Mouse (Mus musculus) lung, postnatal 4 days (tissue): ENCODE measurements at regions not wholly inside any gene's neighbourhood (a gene's known extent, or its start where the extent isn't known, plus 50 kb on each side); places are given as distances from the start of the nearest gene placed in this dataset.

Source experiments
- DNase-seq, 2 experiments: peaks; one replicate each; pipeline ENCODE4 v3.0.0; 2021

DNA sequence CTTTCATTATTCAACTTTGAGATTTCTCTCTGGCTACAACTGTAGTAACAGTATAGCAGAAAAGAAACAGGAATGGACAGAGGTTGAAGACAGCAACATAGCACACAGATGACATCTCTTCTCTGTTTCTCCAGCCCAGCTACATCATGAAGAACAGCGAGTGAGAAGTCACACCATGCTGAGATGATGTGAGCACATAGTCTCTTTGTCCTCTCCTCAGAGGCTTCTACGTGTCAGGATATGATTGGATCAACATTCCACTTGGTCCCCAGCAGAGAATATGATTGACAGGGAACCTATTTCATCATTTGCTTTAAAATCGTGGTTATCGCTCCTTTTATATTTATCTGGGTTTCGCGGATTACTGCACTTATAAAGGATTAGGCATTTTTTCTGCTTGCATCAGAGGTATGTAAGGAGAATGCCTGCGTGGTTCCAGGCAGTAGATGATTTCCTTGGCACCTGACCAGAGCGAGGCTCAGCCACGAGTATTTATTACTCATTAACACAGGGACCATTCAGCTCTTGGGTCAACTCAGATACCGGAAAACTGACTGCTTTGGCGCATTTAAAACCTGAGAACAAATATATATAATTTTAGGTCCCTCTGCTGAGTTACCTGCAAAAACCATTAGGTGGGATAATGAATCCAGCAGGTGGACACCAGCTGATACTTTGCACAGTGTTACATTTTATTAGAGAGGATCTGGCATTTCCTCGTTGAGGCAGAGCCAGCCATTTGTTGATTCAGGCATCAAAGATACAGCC is 237.9 kb upstream of the Gm5148 start:
- DNase-seq = peak; percentile 55 to 71

DNA sequence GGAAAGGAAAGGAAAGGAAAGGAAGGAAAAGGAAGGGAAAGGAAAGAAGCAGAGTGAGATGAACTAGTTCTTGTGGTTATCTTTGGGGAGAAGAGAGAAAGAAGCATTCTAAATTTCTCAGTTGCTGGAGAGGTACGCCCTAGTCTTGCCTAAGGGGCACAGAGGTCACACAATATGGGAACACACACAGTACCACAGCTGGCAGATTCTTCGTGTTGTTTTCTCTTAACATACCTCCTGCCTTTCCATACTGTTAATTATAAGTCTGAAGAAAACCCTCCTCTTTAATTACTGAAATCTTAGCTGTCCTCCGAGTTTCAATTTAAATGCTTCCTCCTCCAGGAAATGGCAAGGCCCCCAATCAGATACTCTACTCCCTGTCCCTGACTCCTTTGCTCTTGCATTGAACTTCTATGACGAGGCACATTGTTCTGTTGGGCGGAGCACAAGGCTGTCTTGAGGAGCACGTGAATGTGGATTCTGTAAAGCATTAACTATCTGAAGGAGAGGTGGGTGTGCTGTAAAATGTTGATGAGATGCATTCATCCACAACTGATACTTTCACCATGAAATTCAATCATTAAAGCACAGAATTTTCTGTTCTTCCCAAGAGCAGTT is 234.2 kb upstream of the Gm5148 start:
- DNase-seq = no peak

DNA sequence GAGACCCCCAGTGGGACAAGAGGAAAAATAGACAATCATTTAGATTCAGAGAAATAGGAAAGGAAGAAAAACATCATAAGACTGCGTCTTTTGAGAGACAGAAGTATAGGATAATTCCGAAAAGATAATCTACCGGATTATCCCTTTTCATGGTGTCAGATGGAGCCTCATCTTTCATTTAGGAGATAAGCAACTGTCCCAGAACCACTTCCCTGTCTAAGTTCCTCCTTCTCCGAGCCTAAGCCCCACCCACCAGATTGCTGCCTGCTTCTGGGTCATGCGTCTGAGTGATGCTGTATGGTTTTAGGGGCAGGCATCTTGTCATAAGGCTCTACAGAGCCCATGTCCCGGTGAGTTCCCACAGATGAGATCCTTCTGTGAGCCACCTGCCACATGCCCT is 232.3 kb upstream of the Gm5148 start:
- no peak for DNase-seq

DNA sequence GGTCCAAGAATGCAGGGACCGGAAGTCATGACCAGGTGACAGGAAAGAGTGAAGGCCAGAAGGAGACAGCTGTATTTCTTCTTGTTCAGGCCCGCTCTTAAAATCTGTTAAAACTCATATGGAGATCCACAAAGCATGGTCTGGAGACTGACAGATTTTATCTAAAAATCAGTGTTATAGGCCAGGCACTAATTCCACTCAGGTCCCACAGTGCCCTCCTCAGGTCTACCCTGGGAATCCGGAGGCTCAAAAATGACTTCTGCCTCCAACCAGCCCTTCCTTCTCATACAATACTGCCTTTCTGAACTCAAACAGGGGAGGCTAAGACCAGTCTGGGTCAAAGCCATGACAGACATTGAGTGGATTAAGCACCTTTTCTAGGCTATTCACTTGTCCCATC is 228.6 kb upstream of the Gm5148 start:
- DNase-seq = peak; percentile 63 to 65

GRCm38 (mm10) chr3:37952251-37952650 is 228.0 kb upstream of the Gm5148 start:
- DNase-seq = no peak

- no peak for DNase-seq
These were observed 219.4 kb upstream of the Gm5148 start for GRCm38 (mm10) chr3:37943661-37944060.

DNA sequence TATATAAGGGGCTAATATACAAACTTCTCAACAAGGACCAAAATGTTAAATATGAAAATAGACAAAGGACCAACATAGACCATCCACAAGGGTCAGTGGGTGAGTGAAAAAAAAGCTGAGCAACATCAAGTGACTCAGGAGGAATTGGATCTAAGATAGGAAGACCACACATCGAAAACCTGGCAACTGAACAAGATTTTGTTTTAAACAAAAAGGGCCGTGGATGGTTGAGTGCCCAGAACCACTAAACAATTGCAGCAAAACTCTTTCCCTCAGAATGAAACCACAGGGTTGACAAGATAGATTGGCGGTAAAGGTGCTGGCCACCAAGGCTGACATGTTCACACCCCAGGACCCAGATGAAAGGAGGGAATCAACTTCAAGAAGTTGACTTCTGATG is 215.7 kb upstream of the Gm5148 start:
- DNase-seq = no peak

GRCm38 (mm10) chr3:37938870-37939269 is 214.6 kb upstream of the Gm5148 start:
- DNase-seq = peak in 1 of 2 experiments; percentile 46

- DNase-seq = peak in 1 of 2 experiments; percentile 62
These were observed 213.9 kb upstream of the Gm5148 start for GRCm38 (mm10) chr3:37938284-37938596.

DNA sequence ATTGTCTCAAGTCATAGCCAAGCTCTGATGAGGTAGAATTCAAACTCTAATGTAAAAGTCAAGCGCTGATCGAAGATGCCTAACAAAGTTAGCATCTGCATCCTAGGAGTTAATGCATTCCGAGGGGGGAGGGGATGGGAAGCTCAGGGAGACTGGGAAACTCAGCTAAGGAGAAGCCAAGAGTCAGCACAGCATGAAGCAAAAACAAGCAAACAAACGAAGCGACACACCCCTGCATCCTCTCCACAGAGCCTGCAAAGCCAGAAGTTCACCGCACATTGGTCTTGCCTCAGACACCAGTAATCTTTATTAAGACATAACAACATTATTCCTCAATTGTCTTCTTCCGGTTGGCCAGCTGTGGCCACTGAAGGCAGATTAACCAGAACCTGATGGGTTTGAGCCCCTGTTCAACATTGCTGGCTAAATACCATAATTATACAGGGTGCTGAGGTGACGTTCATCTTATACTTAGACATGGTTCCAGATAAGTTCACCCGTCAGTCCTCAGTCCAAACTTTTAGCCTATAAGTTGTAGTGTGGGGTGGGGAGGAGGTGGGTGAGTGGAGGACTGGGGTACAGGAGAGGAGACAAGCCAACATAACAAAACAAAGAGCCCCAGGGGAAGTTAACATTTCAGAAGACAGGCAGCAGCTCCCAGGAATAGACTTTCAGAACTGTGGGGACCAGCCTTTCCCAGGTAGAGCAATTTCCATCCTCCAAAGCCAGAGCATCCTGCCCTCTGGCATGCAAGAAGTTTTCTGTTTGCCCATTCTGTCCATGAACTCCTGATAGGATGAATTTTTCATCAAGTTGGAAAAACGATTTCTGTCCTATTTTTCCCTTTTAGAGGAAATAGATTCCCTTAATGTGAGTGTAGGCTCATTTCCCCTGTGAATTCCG is 213.3 kb upstream of the Gm5148 start:
- DNase-seq = peak; percentile 35 to 52

DNA sequence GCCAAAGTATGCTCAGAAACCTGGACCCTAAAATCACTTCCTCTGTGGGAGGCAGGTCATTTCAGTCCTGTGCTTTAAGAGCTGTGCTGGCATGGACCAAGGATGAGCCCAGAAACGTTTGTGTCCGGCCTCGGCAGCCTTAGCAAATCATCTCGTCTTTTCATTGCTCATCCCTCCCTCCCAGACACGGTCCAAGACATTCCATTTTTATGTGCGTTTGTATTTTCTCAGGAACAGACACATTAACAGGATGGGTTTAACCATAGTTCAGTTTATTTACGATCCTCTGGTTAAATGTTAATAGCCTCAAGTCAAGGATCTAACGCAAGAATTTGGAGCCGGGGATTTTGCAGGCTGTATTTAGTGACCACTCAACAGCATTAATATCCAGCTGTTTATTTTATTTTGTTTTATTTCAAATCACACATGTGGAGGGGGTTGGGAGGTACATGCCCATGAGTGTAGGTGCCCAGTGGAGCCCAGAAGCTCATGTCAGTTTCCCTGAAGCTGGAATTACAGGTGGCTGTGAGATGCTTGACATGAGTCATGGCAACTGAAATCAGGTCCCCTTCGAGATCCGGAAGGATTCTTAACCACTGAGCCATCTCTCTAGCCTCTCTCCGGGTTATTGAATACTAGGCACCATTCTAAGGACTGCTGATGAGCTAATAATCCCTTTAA is 212.1 kb upstream of the Gm5148 start:
- peak in 1 of 2 experiments; percentile 32 for DNase-seq

DNA sequence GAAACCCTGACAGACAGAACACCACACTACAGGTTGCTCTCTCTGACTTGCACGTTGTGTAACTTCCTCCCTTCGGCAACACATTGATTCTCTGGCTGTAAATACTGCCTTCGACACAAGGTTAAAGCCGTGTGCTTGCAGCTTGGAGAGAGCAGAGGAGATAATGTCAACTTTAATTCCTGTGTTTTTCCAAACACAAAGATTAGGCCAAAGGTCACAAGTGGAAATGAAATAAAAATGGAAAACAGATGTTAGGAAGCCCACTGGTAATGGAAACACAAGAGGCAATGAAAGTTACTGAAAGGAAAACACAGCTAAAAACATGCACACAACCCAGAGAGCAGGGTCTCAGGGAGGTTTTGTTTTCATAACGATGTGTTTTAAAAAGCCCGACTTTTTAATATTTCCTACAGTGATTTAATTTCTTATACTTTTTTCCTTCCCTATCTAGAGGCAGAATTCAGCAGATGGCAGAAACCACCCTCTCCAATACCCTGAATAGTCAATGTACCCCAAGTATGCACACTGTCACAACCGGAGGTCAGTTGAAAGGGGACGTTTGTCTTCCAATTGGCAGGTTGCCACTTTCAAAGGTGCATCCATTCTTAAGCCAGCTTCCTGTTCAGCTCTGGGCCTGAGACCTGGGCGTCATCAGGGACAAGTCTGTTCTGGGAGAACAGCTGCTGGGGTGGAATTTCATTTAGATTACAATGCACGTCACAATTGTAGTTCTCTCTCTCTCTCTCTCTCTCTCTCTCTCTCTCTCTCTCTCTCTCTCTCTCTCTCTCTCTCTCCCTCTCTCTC is 210.8 kb upstream of the Gm5148 start:
- DNase-seq = peak; percentile 46 to 63

- DNase-seq = no peak
These were observed 209.9 kb upstream of the Gm5148 start for GRCm38 (mm10) chr3:37934236-37934635.

GRCm38 (mm10) chr3:37928731-37929130 is 204.4 kb upstream of the Gm5148 start:
- no peak for DNase-seq

DNA sequence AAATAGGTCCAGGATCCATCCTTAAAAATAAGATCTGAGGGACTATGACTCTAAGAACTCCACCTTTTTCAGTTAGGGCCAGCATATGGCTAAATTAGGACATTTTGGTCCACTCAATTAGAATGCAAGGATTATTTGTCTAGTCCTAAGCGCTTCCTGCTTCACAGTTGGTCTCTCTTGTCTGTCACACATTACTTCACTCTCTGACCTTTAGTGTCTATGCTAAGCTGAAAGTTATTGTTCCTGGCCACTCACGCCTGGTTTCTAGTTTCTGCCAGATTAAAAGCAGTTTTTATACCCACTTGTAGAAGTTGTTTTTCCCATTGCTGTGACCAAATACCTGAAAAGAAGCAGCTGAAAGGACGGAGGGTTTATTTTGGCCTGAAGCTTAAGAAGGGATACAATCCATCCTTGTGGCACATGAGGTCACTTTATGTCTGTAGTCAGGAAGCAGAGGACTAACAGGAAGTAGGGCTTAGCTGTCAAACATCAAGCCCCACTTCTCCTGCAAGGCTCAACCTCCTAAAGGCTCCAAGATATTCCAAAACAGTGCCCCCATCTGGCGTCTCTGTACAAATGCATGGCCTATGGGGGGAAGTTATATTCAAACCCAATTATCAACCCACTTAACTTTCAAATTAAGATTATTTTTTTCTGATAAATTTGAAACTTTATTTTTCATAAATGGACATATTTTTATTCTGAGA is 195.3 kb upstream of the Gm5148 start:
- DNase-seq = no peak

- DNase-seq = no peak
These were observed 192.6 kb upstream of the Gm5148 start for GRCm38 (mm10) chr3:37916786-37917479.

GRCm38 (mm10) chr3:37916281-37916680 is 192.0 kb upstream of the Gm5148 start:
- DNase-seq = no peak

- no peak for DNase-seq
These were observed 191.4 kb upstream of the Gm5148 start for GRCm38 (mm10) chr3:37915673-37916072.

DNA sequence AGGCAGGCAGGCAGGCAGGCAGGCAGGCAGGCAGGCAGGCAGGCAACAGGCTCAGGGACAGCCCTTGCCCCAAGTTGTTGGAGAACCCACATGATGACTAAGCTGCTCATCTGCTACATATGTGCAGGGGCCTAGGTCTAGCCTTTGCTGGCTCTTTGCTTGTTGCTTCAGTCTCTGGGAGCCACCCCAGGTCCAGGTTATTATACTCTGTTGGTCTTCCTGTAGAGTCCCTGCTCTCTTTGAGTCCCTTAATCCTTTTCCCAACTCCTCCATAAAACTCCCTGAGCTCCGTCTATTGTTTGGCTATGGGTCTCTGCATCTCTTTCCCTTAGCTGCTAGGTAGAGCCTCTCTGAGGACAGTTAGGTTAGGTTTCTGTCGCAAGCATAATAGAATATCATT is 189.8 kb upstream of the Gm5148 start:
- DNase-seq = no peak

- DNase-seq = no peak
These were observed 185.5 kb upstream of the Gm5148 start for GRCm38 (mm10) chr3:37909821-37910220.

DNA sequence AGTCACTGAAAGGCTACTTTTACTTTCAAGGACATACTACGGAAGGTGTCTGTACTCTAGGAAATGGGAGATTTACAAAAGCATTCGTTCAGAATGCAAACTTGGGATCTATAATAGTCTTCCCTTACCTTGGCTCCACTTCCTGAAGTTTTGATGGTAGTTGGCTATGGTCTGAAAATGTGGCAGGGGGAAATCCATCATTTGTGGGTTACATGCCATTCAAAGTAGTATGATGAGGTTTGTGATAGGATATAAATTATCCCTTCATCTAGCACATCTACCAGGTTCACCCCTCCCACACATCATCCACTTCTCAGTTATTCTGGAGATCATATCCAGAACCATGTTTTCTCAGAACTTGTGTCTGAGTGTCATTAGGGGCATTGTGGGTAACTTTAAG is 184.7 kb upstream of the Gm5148 start:
- DNase-seq = no peak
